Mouse (Mus musculus) myocyte (in vitro differentiated cells): ENCODE measurements at regions not wholly inside any gene's neighbourhood (a gene's known extent, or its start where the extent isn't known, plus 50 kb on each side); places are given as distances from the start of the nearest gene placed in this dataset.

Source experiments
- H3K27me3 ChIP-seq: one replicate; pipeline ENCODE4 v1.6.1; 2011; ENCODE audit not compliant: control insufficient read depth, insufficient read depth, insufficient read length
- H3K36me3 ChIP-seq: one replicate; pipeline ENCODE4 v1.6.1; 2011; ENCODE audit not compliant: control insufficient read depth, insufficient read depth
- H3K4me2 ChIP-seq: one replicate; pipeline ENCODE4 v1.6.1; 2011; ENCODE audit warnings: low read depth, control low read depth
- H3K4me3 ChIP-seq: one replicate; pipeline ENCODE4 v1.5.1; 2011; ENCODE audit warnings: mild to moderate bottlenecking, control low read depth, moderate library complexity
- H3K79me2 ChIP-seq: one replicate; pipeline ENCODE4 v1.6.1; 2011; ENCODE audit not compliant: control insufficient read depth, insufficient read depth
- H3ac ChIP-seq: one replicate; pipeline ENCODE4 v1.6.1; 2011; ENCODE audit not compliant: control insufficient read depth, insufficient read length
- CEBPB ChIP-seq: IDR thresholded peaks from 2 replicates; pipeline ENCODE4 v1.6.1; 2011; ENCODE audit warnings: mild to moderate bottlenecking, moderate library complexity; ENCODE audit not compliant: poor library complexity, insufficient read depth, severe bottlenecking
- E2F4 ChIP-seq: IDR thresholded peaks from one replicate; pipeline ENCODE4 v1.6.1; 2011; ENCODE audit warnings: mild to moderate bottlenecking, control low read depth, moderate library complexity; ENCODE audit not compliant: insufficient read depth
- MAX ChIP-seq: IDR thresholded peaks from one replicate; pipeline ENCODE4 v1.6.1; 2011; ENCODE audit warnings: low read depth, mild to moderate bottlenecking, control low read depth
- MYOD1 ChIP-seq, 3 experiments: IDR thresholded peaks; one replicate each; pipeline ENCODE4 v1.6.1; 2011; ENCODE audit warnings: control low read depth in 2 of 3, low read depth in 2 of 3, mild to moderate bottlenecking in 2 of 3, moderate library complexity in 1 of 3; ENCODE audit not compliant: insufficient read length in 2 of 3, control insufficient read depth in 1 of 3
- MYOG ChIP-seq, 3 experiments: IDR thresholded peaks; one replicate each; pipeline ENCODE4 v1.6.1; 2011; ENCODE audit warnings: control low read depth in 2 of 3, low read depth in 2 of 3, mild to moderate bottlenecking in 2 of 3; ENCODE audit not compliant: insufficient read length in 2 of 3, control insufficient read depth in 1 of 3, insufficient read depth in 1 of 3
- POLR2A ChIP-seq: IDR thresholded peaks from one replicate; pipeline ENCODE4 v1.6.1; 2011; ENCODE audit warnings: low read depth, mild to moderate bottlenecking, control low read depth, moderate library complexity; ENCODE audit not compliant: insufficient read length
- POLR2AphosphoS2 ChIP-seq: IDR thresholded peaks from one replicate; pipeline ENCODE4 v1.6.1; 2011; ENCODE audit warnings: low read depth, control low read depth; ENCODE audit not compliant: insufficient read length
- REST ChIP-seq: IDR thresholded peaks from one replicate; pipeline ENCODE4 v1.6.1; 2011; ENCODE audit warnings: mild to moderate bottlenecking, control low read depth, moderate library complexity; ENCODE audit not compliant: insufficient read depth, insufficient read length
- SRF ChIP-seq: IDR thresholded peaks from one replicate; pipeline ENCODE4 v1.6.1; 2011; ENCODE audit warnings: low read depth; ENCODE audit not compliant: control insufficient read depth, insufficient read length
- TCF12 ChIP-seq: IDR thresholded peaks from one replicate; pipeline ENCODE4 v1.6.1; 2011; ENCODE audit warnings: mild to moderate bottlenecking, control low read depth; ENCODE audit not compliant: poor library complexity, insufficient read depth, severe bottlenecking
- TCF3 ChIP-seq: IDR thresholded peaks from one replicate; pipeline ENCODE4 v1.6.1; 2011; ENCODE audit warnings: low read depth, control low read depth; ENCODE audit not compliant: insufficient read length
- USF1 ChIP-seq: IDR thresholded peaks from one replicate; pipeline ENCODE4 v1.6.1; 2011; ENCODE audit warnings: low read depth, mild to moderate bottlenecking, control low read depth, moderate library complexity

- TF ChIP-seq CEBPB (no peak), TCF12 (no peak), MAX (no peak), MYOD1 (IDR thresholded peaks at IDR 0.05; ENCODE audit: control insufficient read depth in 1 of 3, insufficient read length in 2 of 3, low read depth in 2 of 3) (no peak), POLR2A (no peak), POLR2AphosphoS2 (no peak), TCF3 (no peak), E2F4 (no peak), REST (no peak), USF1 (no peak), MYOG (IDR thresholded peaks at IDR 0.05; ENCODE audit: control insufficient read depth in 1 of 3, insufficient read depth in 1 of 3, insufficient read length in 2 of 3, low read depth in 2 of 3) (no peak), SRF (no peak)
- no peak overlapping the region for H3K4me3 ChIP-seq
- H3K27me3 ChIP-seq, result no peaks in the 10 kb centered on the region
These were observed 222.5 kb upstream of the Gbe1 start for GRCm38 (mm10) chr16:70091291-70091690.

GRCm38 (mm10) chr16:70091963-70092362 is 221.8 kb upstream of the Gbe1 start:
- Histone ChIP-seq H3K36me3 (no peaks in the 10 kb centered on the region), H3K27me3 (no peaks in the 10 kb centered on the region), H3K79me2 (no peaks in the 10 kb centered on the region), H3K4me2 (no peak overlapping the region), H3K4me3 (no peak overlapping the region), H3ac (no peak overlapping the region)
- TF ChIP-seq MYOG (IDR thresholded peaks at IDR 0.05; ENCODE audit: control insufficient read depth in 1 of 3, insufficient read depth in 1 of 3, insufficient read length in 2 of 3, low read depth in 2 of 3), result no peak
- TF ChIP-seq USF1, result no peak
- no peak for TF ChIP-seq SRF
- TF ChIP-seq MYOD1 (IDR thresholded peaks at IDR 0.05; ENCODE audit: control insufficient read depth in 1 of 3, insufficient read length in 2 of 3, low read depth in 2 of 3), result no peak
- TF ChIP-seq E2F4, result no peak
- no peak for TF ChIP-seq MAX
- no peak for TF ChIP-seq POLR2AphosphoS2

More at GRCm38 (mm10) chr16:70091291-70091690, 222.5 kb upstream of the Gbe1 start:
- no peak overlapping the region for H3K4me2 ChIP-seq
- no peaks in the 10 kb centered on the region for H3K36me3 ChIP-seq
- no peak overlapping the region for H3ac ChIP-seq
- H3K79me2 ChIP-seq, result no peaks in the 10 kb centered on the region

- Histone ChIP-seq H3K4me3 (no peak overlapping the region), H3K4me2 (no peak overlapping the region), H3K36me3 (no peaks in the 10 kb centered on the region), H3K27me3 (no peaks in the 10 kb centered on the region), H3K79me2 (no peaks in the 10 kb centered on the region), H3ac (no peak overlapping the region)
- no peak for TF ChIP-seq USF1
- no peak for TF ChIP-seq POLR2A
- no peak for TF ChIP-seq REST
These were observed 220.5 kb upstream of the Gbe1 start for GRCm38 (mm10) chr16:70093224-70093623.

- TF ChIP-seq TCF3 (no peak), MYOD1 (IDR thresholded peaks at IDR 0.05; ENCODE audit: control insufficient read depth in 1 of 3, insufficient read length in 2 of 3, low read depth in 2 of 3) (no peak), CEBPB (no peak), TCF12 (no peak), MYOG (IDR thresholded peaks at IDR 0.05; ENCODE audit: control insufficient read depth in 1 of 3, insufficient read depth in 1 of 3, insufficient read length in 2 of 3, low read depth in 2 of 3) (no peak), E2F4 (no peak), POLR2A (no peak), SRF (no peak), USF1 (no peak), REST (no peak), POLR2AphosphoS2 (no peak), MAX (no peak)
- no peaks in the 10 kb centered on the region for H3K79me2 ChIP-seq
These were observed 218.5 kb upstream of the Gbe1 start for GRCm38 (mm10) chr16:70095221-70095620.

GRCm38 (mm10) chr16:70103791-70104378 is 209.9 kb upstream of the Gbe1 start:
- Histone ChIP-seq H3K79me2 (no peaks in the 10 kb centered on the region), H3K4me2 (no peak overlapping the region), H3K27me3 (no peaks in the 10 kb centered on the region), H3K4me3 (no peak overlapping the region), H3K36me3 (no peaks in the 10 kb centered on the region), H3ac (no peak overlapping the region)
- TF ChIP-seq MAX (no peak), REST (no peak), SRF (no peak)

More at GRCm38 (mm10) chr16:70095221-70095620, 218.5 kb upstream of the Gbe1 start:
- H3K27me3 ChIP-seq, result no peaks in the 10 kb centered on the region
- no peaks in the 10 kb centered on the region for H3K36me3 ChIP-seq
- no peak overlapping the region for H3K4me3 ChIP-seq
- no peak overlapping the region for H3K4me2 ChIP-seq
- no peak overlapping the region for H3ac ChIP-seq
